Mouse (Mus musculus) intestine, postnatal 0 days (tissue): ENCODE measurements around the gene Ppp1r15a. TPM values are rescaled to one million over a fixed set of nuclear protein-coding genes. Genes with fewer than 3 reads are reported as not detected.
"Not testable (repeated sequence)": the region's sequence is repeated elsewhere in the genome, so short reads cannot be mapped to it uniquely, and the experiment has no call there.

ENCODE experiments used
- ATAC-seq: fragments of 200-750 bp; cut with Nextera tagmentation; 2 replicates; pipeline ENCODE4 v1.8.0; 2017; ENCODE audit warnings: mild to moderate bottlenecking, moderate TSS enrichment, moderate library complexity
- H3K27ac ChIP-seq: fragments of 300-500 bp; sonication (generic); 2 replicates; pipeline ENCODE4 v1.5.1; 2014; ENCODE audit warnings: mild to moderate bottlenecking, low read depth, low read length, moderate library complexity
- H3K27me3 ChIP-seq: fragments of 300-500 bp; sonication (generic); replicated peaks from 2 replicates; pipeline ENCODE4 v1.6.1; 2014; ENCODE audit warnings: low read length, mixed read lengths; ENCODE audit not compliant: control insufficient read depth, insufficient read depth
- H3K36me3 ChIP-seq: fragments of 300-500 bp; sonication (generic); 2 replicates; pipeline ENCODE4 v1.6.1; 2014; ENCODE audit warnings: mild to moderate bottlenecking, moderate library complexity; ENCODE audit not compliant: control insufficient read depth, insufficient read depth
- H3K4me1 ChIP-seq: fragments of 300-500 bp; sonication (generic); replicated peaks from 2 replicates; pipeline ENCODE4 v1.6.1; 2014; ENCODE audit warnings: antibody characterized with exemption, low read length, mixed read lengths; ENCODE audit not compliant: control insufficient read depth, insufficient read depth
- H3K4me2 ChIP-seq: fragments of 300-500 bp; sonication (generic); replicated peaks from 2 replicates; pipeline ENCODE4 v1.6.1; 2014; ENCODE audit warnings: low read depth, mild to moderate bottlenecking, moderate library complexity
- H3K4me3 ChIP-seq: fragments of 300-500 bp; sonication (generic); 2 replicates; pipeline ENCODE4 v1.5.1; 2014; ENCODE audit warnings: low read depth, low read length
- H3K9ac ChIP-seq: fragments of 300-500 bp; sonication (generic); 2 replicates; pipeline ENCODE4 v1.6.1; 2014; ENCODE audit warnings: mild to moderate bottlenecking, low read depth, low read length
- H3K9me3 ChIP-seq: fragments of 300-500 bp; sonication (generic); 2 replicates; pipeline ENCODE4 v1.6.1; 2016; ENCODE audit warnings: mixed run types; ENCODE audit not compliant: control insufficient read depth
- CTCF ChIP-seq: sonication (generic); IDR thresholded peaks from 2 replicates; pipeline ENCODE4 v1.5.1; 2016; ENCODE audit warnings: low read depth, mild to moderate bottlenecking, control low read depth, antibody characterized with exemption, moderate library complexity
- WGBS: fragments of 180-500 bp; shearing (Covaris S2); extraction: QIAGEN DNeasy Blood & Tissue Kit; methylation state at CpG from one replicate; pipeline ENCODE4 v1.1.7; 2014; 5-methylcytosine and 5-hydroxymethylcytosine counted together
- polyA plus RNA-seq: library from polyadenylated mRNA; unstranded; fragments of >200 nt; fragmentation: Nextera tagmentation; extraction: Ambion mirVana; gene quantifications from 2 replicates; pipeline ENCODE4 v1.2.1, GENCODE M21; 2015

Ppp1r15a gene
- polyA plus RNA-seq, 1 experiment from 2014 or later: 9.0 TPM

GRCm38 (mm10) chr7:45522194-45522752 lies 3.8 kb downstream of the Ppp1r15a start:
- Histone ChIP-seq H3K4me3 (peak overlapping the region; percentile 51), H3K4me2 (peak overlapping the region; percentile 71), H3K9ac (no peak overlapping the region), H3K4me1 (peaks cover 8% of the 10 kb centered on the region), H3K27me3 (no peaks in the 10 kb centered on the region), H3K9me3 (no peaks in the 10 kb centered on the region), H3K27ac (no peak overlapping the region), H3K36me3 (peaks cover 8% of the 10 kb centered on the region; the same call in 1 of the 2 replicates)
- ATAC-seq: no peak
- WGBS: 56% methylated on average over 16 of the region's 16 CpGs
- no peak for TF ChIP-seq CTCF

- WGBS: under 1% methylated on average over 28 of the region's 28 CpGs
- peak overlapping the region; percentile 74 for H3K27ac ChIP-seq
- no peaks in the 10 kb centered on the region for H3K27me3 ChIP-seq
- peak; percentile 47; the same call in 1 of the 2 replicates for TF ChIP-seq CTCF
- H3K4me2 ChIP-seq: peak overlapping the region; percentile 71
- H3K36me3 ChIP-seq: peaks cover 8% of the 10 kb centered on the region; the same call in 1 of the 2 replicates
- H3K9me3 ChIP-seq: no peaks in the 10 kb centered on the region
- peak overlapping the region; percentile 60 for H3K9ac ChIP-seq
- peak overlapping the region; percentile 51 for H3K4me3 ChIP-seq
- peaks cover 8% of the 10 kb centered on the region for H3K4me1 ChIP-seq
- no peak; the same call in 1 of the 2 replicates for ATAC-seq
Measured at GRCm38 (mm10) chr7:45521728-45522184, 4.3 kb downstream of the Ppp1r15a start.

- TF ChIP-seq CTCF: no peak
- H3K36me3 ChIP-seq: peaks cover 8% of the 10 kb centered on the region; the same call in 1 of the 2 replicates
- no peaks in the 10 kb centered on the region for H3K9me3 ChIP-seq
- no peak for ATAC-seq
- H3K9ac ChIP-seq: no peak overlapping the region
- peaks cover 8% of the 10 kb centered on the region for H3K4me1 ChIP-seq
- WGBS: 89% methylated on average over 7 of the region's 7 CpGs
- H3K27me3 ChIP-seq: no peaks in the 10 kb centered on the region
- H3K4me2 ChIP-seq: no peak overlapping the region
- H3K4me3 ChIP-seq: no peak overlapping the region
- no peak overlapping the region for H3K27ac ChIP-seq
Measured at GRCm38 (mm10) chr7:45520605-45521004, 5.5 kb downstream of the Ppp1r15a start.

- Histone ChIP-seq H3K4me2 (peak overlapping the region; percentile 18), H3K36me3 (peaks cover 8% of the 10 kb centered on the region; the same call in 1 of the 2 replicates), H3K9me3 (no peaks in the 10 kb centered on the region), H3K9ac (no peak overlapping the region), H3K27me3 (no peaks in the 10 kb centered on the region), H3K27ac (no peak overlapping the region), H3K4me1 (0 out of 2 replicates have a peak, but pooled peaks cover 3% of the 10 kb centered on the region), H3K4me3 (no peak overlapping the region)
- TF ChIP-seq CTCF: no peak
- 51% methylated on average over 8 of the region's 8 CpGs for WGBS
- peak; percentile 57 for ATAC-seq
Measured at GRCm38 (mm10) chr7:45519345-45520120, 6.5 kb downstream of the Ppp1r15a start.

GRCm38 (mm10) chr7:45518618-45519017 lies 7.5 kb downstream of the Ppp1r15a start:
- H3K27ac ChIP-seq: no peak overlapping the region
- H3K36me3 ChIP-seq: peaks cover 5% of the 10 kb centered on the region; the same call in 1 of the 2 replicates
- no peak for ATAC-seq
- no peaks in the 10 kb centered on the region for H3K27me3 ChIP-seq
- TF ChIP-seq CTCF: no peak
- H3K4me3 ChIP-seq: no peak overlapping the region
- H3K4me2 ChIP-seq: no peak overlapping the region
- no peak overlapping the region for H3K9ac ChIP-seq
- H3K9me3 ChIP-seq: no peaks in the 10 kb centered on the region
- H3K4me1 ChIP-seq: 0 out of 2 replicates have a peak, but pooled peaks cover 2% of the 10 kb centered on the region
- 94% methylated on average over 16 of the region's 16 CpGs for WGBS

GRCm38 (mm10) chr7:45516846-45517245 lies 9.2 kb downstream of the Ppp1r15a start:
- not testable (repeated sequence) for H3K9ac ChIP-seq, H3K4me1 ChIP-seq, H3K4me2 ChIP-seq, ATAC-seq, H3K27me3 ChIP-seq, H3K27ac ChIP-seq, H3K4me3 ChIP-seq, H3K9me3 ChIP-seq, H3K36me3 ChIP-seq
- 68% methylated on average over 5 of the region's 5 CpGs for WGBS
- peak; percentile 52 for TF ChIP-seq CTCF
